Mouse (Mus musculus) hindbrain, embryonic 14.5 days (tissue): ENCODE measurements around the gene Traf7. TPM values are rescaled to one million over a fixed set of nuclear protein-coding genes. Genes with fewer than 3 reads are reported as not detected.

Experiments
- ATAC-seq: fragments of 200-750 bp; cut with Nextera tagmentation; 2 replicates; pipeline ENCODE4 v1.8.0; 2017; ENCODE audit warnings: moderate number of reproducible peaks, mild to moderate bottlenecking, moderate TSS enrichment, moderate library complexity; ENCODE audit not compliant: low FRiP score
- DNase-seq: peaks from one replicate; pipeline ENCODE4 v3.0.0-alpha.2; 2015; ENCODE audit warnings: low spot score
- H3K27ac ChIP-seq: fragments of 300-500 bp; sonication (generic); 2 replicates; pipeline ENCODE4 v1.5.1; 2014; ENCODE audit warnings: mild to moderate bottlenecking, moderate library complexity
- H3K27me3 ChIP-seq: fragments of 300-500 bp; sonication (generic); 2 replicates; pipeline ENCODE4 v1.6.1; 2014; ENCODE audit warnings: mild to moderate bottlenecking, low read length, mixed read lengths; ENCODE audit not compliant: control insufficient read depth, insufficient read depth
- H3K36me3 ChIP-seq: fragments of 300-500 bp; sonication (generic); replicated peaks from 2 replicates; pipeline ENCODE4 v1.6.1; 2014; ENCODE audit not compliant: control insufficient read depth, insufficient read depth
- H3K4me1 ChIP-seq: fragments of 300-500 bp; sonication (generic); replicated peaks from 2 replicates; pipeline ENCODE4 v1.6.1; 2014; ENCODE audit warnings: antibody characterized with exemption, low read length, mixed read lengths; ENCODE audit not compliant: control insufficient read depth, insufficient read depth
- H3K4me2 ChIP-seq: fragments of 300-500 bp; sonication (generic); replicated peaks from 2 replicates; pipeline ENCODE4 v1.6.1; 2014; ENCODE audit warnings: mild to moderate bottlenecking, moderate library complexity
- H3K4me3 ChIP-seq: fragments of 300-500 bp; sonication (generic); replicated peaks from 2 replicates; pipeline ENCODE4 v1.5.1; 2014; ENCODE audit warnings: mild to moderate bottlenecking, low read length
- H3K9ac ChIP-seq: fragments of 300-500 bp; sonication (generic); 2 replicates; pipeline ENCODE4 v1.6.1; 2014
- H3K9me3 ChIP-seq: fragments of 300-500 bp; sonication (generic); 2 replicates; pipeline ENCODE4 v1.6.1; 2016; ENCODE audit warnings: low read length; ENCODE audit not compliant: control insufficient read depth
- WGBS: fragments of 180-500 bp; shearing (Covaris S2); extraction: QIAGEN DNeasy Blood & Tissue Kit; methylation state at CpG from one replicate; pipeline ENCODE4 v1.1.7; 2014; 5-methylcytosine and 5-hydroxymethylcytosine counted together
- polyA plus RNA-seq: library from polyadenylated mRNA; unstranded; fragments of >200 nt; fragmentation: Nextera tagmentation; extraction: Ambion mirVana; gene quantifications from 2 replicates; pipeline ENCODE4 v1.2.1, GENCODE M21; 2014

Traf7 gene
- polyA plus RNA-seq, 1 experiment from 2014 or later = 75.0 TPM

- no peak overlapping the region for H3K4me2 ChIP-seq
- ATAC-seq = no peak
- 96% methylated on average over 10 of the region's 10 CpGs for WGBS
- no peak for DNase-seq
- H3K36me3 ChIP-seq = peaks cover 98% of the 10 kb centered on the region
- no peak overlapping the region for H3K4me3 ChIP-seq
- no peak overlapping the region for H3K27ac ChIP-seq
- 0 out of 2 replicates have a peak, but pooled peaks cover 3% of the 10 kb centered on the region for H3K4me1 ChIP-seq
- no peaks in the 10 kb centered on the region for H3K9me3 ChIP-seq
- H3K27me3 ChIP-seq = no peaks in the 10 kb centered on the region
- no peak overlapping the region for H3K9ac ChIP-seq
Measured at GRCm38 (mm10) chr17:24504085-24504484, 23.7 kb downstream of the Traf7 start.

GRCm38 (mm10) chr17:24502208-24502607 lies 25.5 kb downstream of the Traf7 start:
- H3K9ac ChIP-seq = no peak overlapping the region
- no peaks in the 10 kb centered on the region for H3K9me3 ChIP-seq
- ATAC-seq = no peak
- no peak overlapping the region for H3K27ac ChIP-seq
- H3K4me2 ChIP-seq = no peak overlapping the region
- no peak for DNase-seq
- no peaks in the 10 kb centered on the region for H3K27me3 ChIP-seq
- WGBS = 45% methylated on average over 11 of the region's 11 CpGs
- H3K36me3 ChIP-seq = peaks cover 98% of the 10 kb centered on the region
- no peak overlapping the region for H3K4me3 ChIP-seq
- H3K4me1 ChIP-seq = 0 out of 2 replicates have a peak, but pooled peaks cover 3% of the 10 kb centered on the region

DNA sequence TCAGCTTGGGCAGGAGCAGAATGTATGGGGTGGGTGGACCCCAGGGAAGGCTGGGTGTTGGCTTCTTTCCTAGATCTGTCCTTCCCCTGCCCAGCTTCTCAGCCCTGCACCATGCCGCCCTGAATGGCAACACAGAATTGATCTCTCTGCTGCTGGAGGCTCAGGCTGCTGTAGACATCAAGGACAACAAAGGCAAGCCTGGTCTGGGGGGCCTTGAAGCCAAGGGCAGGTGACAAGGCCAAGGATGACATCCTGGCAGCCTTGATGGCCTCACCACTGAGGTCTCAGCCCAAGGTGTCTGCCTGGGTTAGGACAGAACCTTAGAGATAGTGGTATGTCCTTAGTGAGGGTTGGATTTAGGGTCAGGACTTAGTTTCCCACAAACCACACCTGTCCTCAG lies 31.7 kb downstream of the Traf7 start:
- ATAC-seq (no peak), DNase-seq (no peak)
- no peaks in the 10 kb centered on the region for H3K4me1 ChIP-seq
- no peak overlapping the region for H3K4me2 ChIP-seq
- H3K9me3 ChIP-seq = no peaks in the 10 kb centered on the region
- 69% methylated on average over 1 of the region's 1 CpGs for WGBS
- H3K27me3 ChIP-seq = no peaks in the 10 kb centered on the region
- H3K4me3 ChIP-seq = no peak overlapping the region
- no peak overlapping the region for H3K27ac ChIP-seq
- no peak overlapping the region for H3K9ac ChIP-seq
- H3K36me3 ChIP-seq = peaks cover 51% of the 10 kb centered on the region

GRCm38 (mm10) chr17:24495443-24495842 lies 32.3 kb downstream of the Traf7 start:
- Histone ChIP-seq H3K9me3 (no peaks in the 10 kb centered on the region), H3K9ac (no peak overlapping the region), H3K4me3 (no peak overlapping the region), H3K27me3 (no peaks in the 10 kb centered on the region), H3K27ac (no peak overlapping the region), H3K4me2 (no peak overlapping the region), H3K4me1 (no peaks in the 10 kb centered on the region), H3K36me3 (peaks cover 46% of the 10 kb centered on the region)
- DNase-seq (no peak), ATAC-seq (no peak)
- 74% methylated on average over 3 of the region's 3 CpGs for WGBS

GRCm38 (mm10) chr17:24494627-24495335 lies 33.0 kb downstream of the Traf7 start:
- Histone ChIP-seq H3K4me2 (no peak overlapping the region), H3K9ac (no peak overlapping the region), H3K27me3 (no peaks in the 10 kb centered on the region), H3K4me1 (peaks cover 6% of the 10 kb centered on the region), H3K4me3 (no peak overlapping the region), H3K27ac (no peak overlapping the region), H3K9me3 (no peaks in the 10 kb centered on the region), H3K36me3 (peaks cover 41% of the 10 kb centered on the region)
- DNase-seq (no peak), ATAC-seq (no peak)
- WGBS = 47% methylated on average over 2 of the region's 2 CpGs

- peak overlapping the region; percentile 92; the same call in 1 of the 2 replicates for H3K9ac ChIP-seq
- no peak for DNase-seq
- H3K4me3 ChIP-seq = peak overlapping the region; percentile 81; the same call in 1 of the 2 replicates
Measured at GRCm38 (mm10) chr17:24490399-24490798, 37.3 kb downstream of the Traf7 start.

DNA sequence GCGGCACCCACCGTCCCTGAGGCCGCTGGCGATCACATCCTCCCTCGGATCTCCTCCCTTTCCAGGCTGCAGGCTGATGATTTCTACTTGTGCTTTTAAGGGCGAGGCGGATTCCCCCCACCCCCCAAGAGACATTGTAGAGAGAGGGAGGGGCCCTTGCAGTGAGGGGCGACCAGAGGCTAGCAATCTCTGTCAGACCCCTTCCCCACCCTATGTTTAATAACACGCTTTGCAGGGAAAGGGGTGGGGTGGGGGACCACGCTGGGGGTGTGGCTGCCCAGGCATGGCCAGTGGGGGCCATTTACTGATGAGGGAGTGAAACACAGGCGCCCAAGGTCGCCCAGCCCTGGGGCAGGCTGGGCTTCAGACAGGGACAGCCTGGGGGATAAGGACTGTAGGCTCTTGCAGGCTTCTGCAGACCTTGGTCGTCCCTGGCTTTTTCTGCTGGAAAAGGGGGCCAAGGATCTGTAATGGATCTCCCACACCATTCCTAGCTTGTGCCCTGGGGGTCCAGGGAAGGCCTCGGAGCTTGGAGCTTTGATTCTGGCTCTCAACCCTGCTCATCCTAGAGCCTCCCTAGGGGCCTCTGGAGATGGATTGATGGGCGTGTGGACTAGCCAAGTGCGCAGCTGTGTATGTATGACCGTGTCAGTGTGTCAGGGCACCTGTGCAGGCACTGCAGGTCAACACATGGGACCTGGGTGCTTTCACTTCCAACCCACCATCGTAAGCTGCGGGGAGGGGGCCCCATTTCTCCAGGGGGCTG lies 38.3 kb downstream of the Traf7 start:
- Histone ChIP-seq H3K27me3 (no peaks in the 10 kb centered on the region), H3K4me3 (peak overlapping the region; percentile 81), H3K4me2 (peak overlapping the region; percentile 90), H3K36me3 (no peaks in the 10 kb centered on the region), H3K4me1 (peaks cover 28% of the 10 kb centered on the region), H3K9ac (peak overlapping the region; percentile 92), H3K27ac (peak overlapping the region; percentile 97), H3K9me3 (no peaks in the 10 kb centered on the region)
- ATAC-seq (peak; percentile 26; the same call in 1 of the 2 replicates), DNase-seq (no peak)
- 8% methylated on average over 19 of the region's 19 CpGs for WGBS

More at GRCm38 (mm10) chr17:24490399-24490798, 37.3 kb downstream of the Traf7 start:
- Histone ChIP-seq H3K9me3 (no peaks in the 10 kb centered on the region), H3K4me1 (peaks cover 24% of the 10 kb centered on the region), H3K36me3 (no peaks in the 10 kb centered on the region), H3K27ac (0 out of 2 replicates have a peak overlapping the region, but pooled peaks have one; percentile 97), H3K4me2 (peak overlapping the region; percentile 90), H3K27me3 (no peaks in the 10 kb centered on the region)
- WGBS = 56% methylated on average over 4 of the region's 4 CpGs
- no peak for ATAC-seq

- Histone ChIP-seq H3K4me2 (peak overlapping the region; percentile 90), H3K4me3 (peak overlapping the region; percentile 81), H3K4me1 (peaks cover 28% of the 10 kb centered on the region), H3K27me3 (no peaks in the 10 kb centered on the region), H3K9me3 (no peaks in the 10 kb centered on the region), H3K36me3 (no peaks in the 10 kb centered on the region), H3K9ac (peak overlapping the region; percentile 92), H3K27ac (peak overlapping the region; percentile 97)
- ATAC-seq (peak; percentile 75), DNase-seq (peak; percentile 58)
- under 1% methylated on average over 55 of the region's 81 CpGs for WGBS
Measured at GRCm38 (mm10) chr17:24488662-24489264, 39.0 kb downstream of the Traf7 start.

GRCm38 (mm10) chr17:24488186-24488661 lies 39.5 kb downstream of the Traf7 start, which contains the start of gene Caskin1:
Caskin1 (plus strand) TSS chr17:24488601.
- no peaks in the 10 kb centered on the region for H3K36me3 ChIP-seq
- WGBS = under 1% methylated on average over 32 of the region's 45 CpGs
- ATAC-seq = peak; percentile 61
- H3K9ac ChIP-seq = peak within 1 kb of the TSS; percentile 92
- H3K4me1 ChIP-seq = peaks cover 28% of the 10 kb centered on the region
- no peaks in the 10 kb centered on the region for H3K9me3 ChIP-seq
- peak within 1 kb of the TSS; percentile 90 for H3K4me2 ChIP-seq
- H3K27me3 ChIP-seq = no peaks in the 10 kb centered on the region
- peak within 1 kb of the TSS; percentile 81 for H3K4me3 ChIP-seq
- DNase-seq = peak; percentile 64
- peak within 1 kb of the TSS; percentile 97 for H3K27ac ChIP-seq
